Mouse (Mus musculus): ENCODE results near the gene Rab6b.

Gene Rab6b

GRCm38 (mm10) chr9:103208802-103209423 lies 97.3 kb downstream of the Rab6b start:
- DNase-seq, result no peak

- no peak for DNase-seq
Observed at GRCm38 (mm10) chr9:103212654-103213420, 101.2 kb downstream of the Rab6b start.

DNA sequence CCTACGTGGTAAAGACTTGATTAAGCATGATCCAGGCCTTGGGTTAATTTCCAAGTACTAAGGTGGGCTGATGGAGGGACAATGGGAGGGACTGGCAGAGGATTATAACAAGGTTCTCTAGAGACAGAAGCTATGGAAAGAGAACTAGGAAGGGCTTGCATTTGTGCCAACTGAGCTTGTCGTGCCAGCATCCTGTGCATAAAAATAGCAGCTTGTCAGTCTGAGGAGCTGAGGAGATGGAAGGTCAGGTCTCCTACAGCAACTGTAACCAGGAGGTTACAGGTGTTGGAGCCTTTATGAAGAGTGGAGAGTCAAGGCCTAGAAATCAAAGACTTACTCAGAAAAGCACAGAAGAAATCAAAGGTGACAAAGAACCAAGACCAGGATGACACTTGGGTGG lies 102.0 kb downstream of the Rab6b start:
- no peak for DNase-seq

GRCm38 (mm10) chr9:103214281-103214680 lies 102.7 kb downstream of the Rab6b start:
- no peak for DNase-seq

DNA sequence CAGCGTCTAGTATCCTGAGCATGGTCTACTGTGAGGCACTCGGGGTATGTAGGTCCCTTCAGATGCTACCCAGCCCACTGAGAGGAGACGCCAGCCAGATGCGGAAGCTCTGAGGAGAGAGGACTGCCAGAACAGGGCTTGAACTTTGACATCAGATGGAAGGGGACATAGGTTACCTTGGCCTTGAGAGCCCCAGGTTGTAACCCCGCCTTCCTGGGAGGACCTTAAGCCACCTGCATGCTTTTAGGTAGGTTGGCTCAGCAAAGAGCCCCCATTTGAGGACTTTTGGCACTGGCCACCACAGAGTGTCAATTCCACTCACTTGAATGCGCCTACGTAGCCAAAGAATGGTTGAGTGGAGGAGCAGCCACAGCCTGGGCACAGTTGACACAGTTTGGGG lies 113.1 kb downstream of the Rab6b start:
- no peak for DNase-seq

- DNase-seq, result no peak
Observed at GRCm38 (mm10) chr9:103225464-103225863, 113.9 kb downstream of the Rab6b start.

GRCm38 (mm10) chr9:103226806-103227205 lies 115.2 kb downstream of the Rab6b start:
- DNase-seq, result no peak

DNA sequence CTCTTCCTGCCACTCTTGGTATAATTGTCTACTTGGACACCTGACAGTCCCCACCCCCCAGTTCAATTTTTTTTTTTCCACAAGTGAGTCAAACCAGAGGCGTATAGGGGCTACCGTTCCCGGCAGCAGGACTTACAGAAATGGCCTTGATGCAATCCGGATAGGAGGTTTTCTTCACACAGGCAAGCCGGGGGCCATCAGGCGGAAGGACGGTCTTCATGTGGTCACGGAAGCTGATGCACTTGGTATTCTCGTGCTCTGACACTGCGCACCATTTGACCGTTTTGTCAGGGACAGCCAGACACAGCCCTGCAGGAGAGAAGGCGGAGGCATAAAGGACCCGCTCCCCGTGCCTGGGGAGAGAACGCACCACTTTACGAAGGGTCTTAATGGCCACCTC lies 116.2 kb downstream of the Rab6b start:
- no peak for DNase-seq

GRCm38 (mm10) chr9:103228370-103229003 lies 116.9 kb downstream of the Rab6b start:
- DNase-seq, result no peak

GRCm38 (mm10) chr9:103229037-103229867 lies 117.7 kb downstream of the Rab6b start:
- no peak for DNase-seq

- DNase-seq, result peak; percentile 14
Observed at GRCm38 (mm10) chr9:103230151-103230951, 118.8 kb downstream of the Rab6b start, which contains the start of the genes Gm20425 and Trf. Gm20425 (minus strand) TSS chr9:103230307. Trf (minus strand) TSS chr9:103230444.

- no peak for DNase-seq
Observed at GRCm38 (mm10) chr9:103232232-103233005, 120.8 kb downstream of the Rab6b start.

- no peak for DNase-seq
Observed at GRCm38 (mm10) chr9:103233006-103233395, 121.4 kb downstream of the Rab6b start.

GRCm38 (mm10) chr9:103234059-103234458 lies 122.5 kb downstream of the Rab6b start:
- DNase-seq, result no peak

GRCm38 (mm10) chr9:103234565-103235165 lies 123.1 kb downstream of the Rab6b start:
- no peak for DNase-seq
